Mouse (Mus musculus) erythroblast, embryonic 14.5 days (primary cell): ENCODE measurements around the gene Fem1a.

Experiments
- GATA1 ChIP-seq: IDR thresholded peaks from 2 replicates; pipeline ENCODE4 v1.6.1; 2012; ENCODE audit warnings: low read length, inconsistent platforms, mixed read lengths
- TAL1 ChIP-seq: IDR thresholded peaks from 3 replicates; pipeline ENCODE4 v1.6.1; 2012; ENCODE audit warnings: low read length, inconsistent platforms, mixed read lengths

DNA sequence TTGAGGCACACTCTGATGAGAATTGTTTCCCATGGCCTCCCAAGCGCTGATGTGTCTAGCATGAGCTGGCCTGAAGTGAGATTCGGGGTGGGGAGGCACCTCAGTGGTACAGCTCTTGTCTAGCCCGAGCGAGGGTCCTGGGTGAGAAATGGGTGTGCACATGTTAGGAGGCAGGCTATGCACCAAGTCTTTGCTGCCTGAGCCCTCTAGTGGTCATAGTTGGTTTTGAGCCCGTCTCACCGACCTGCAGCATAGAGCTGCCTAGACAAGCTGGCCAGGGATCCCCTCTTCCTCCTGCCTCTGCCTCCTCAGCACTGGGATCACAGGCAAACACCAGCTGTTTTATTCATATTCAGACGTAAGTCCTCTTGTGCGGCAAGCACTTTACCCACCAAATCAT, 7.4 kb downstream of the Fem1a start:
- TF ChIP-seq GATA1 (no peak), TAL1 (no peak)
